Mouse (Mus musculus) hindbrain, embryonic 14.5 days (tissue): ENCODE measurements at regions not wholly inside any gene's neighbourhood (a gene's known extent, or its start where the extent isn't known, plus 50 kb on each side); places are given as distances from the start of the nearest gene placed in this dataset.

Source experiments
- ATAC-seq: fragments of 200-750 bp; cut with Nextera tagmentation; 2 replicates; pipeline ENCODE4 v1.8.0; 2017; ENCODE audit warnings: moderate number of reproducible peaks, mild to moderate bottlenecking, moderate TSS enrichment, moderate library complexity; ENCODE audit not compliant: low FRiP score
- DNase-seq: peaks from one replicate; pipeline ENCODE4 v3.0.0-alpha.2; 2015; ENCODE audit warnings: low spot score
- H3K27ac ChIP-seq: fragments of 300-500 bp; sonication (generic); 2 replicates; pipeline ENCODE4 v1.5.1; 2014; ENCODE audit warnings: mild to moderate bottlenecking, moderate library complexity
- H3K27me3 ChIP-seq: fragments of 300-500 bp; sonication (generic); 2 replicates; pipeline ENCODE4 v1.6.1; 2014; ENCODE audit warnings: mild to moderate bottlenecking, low read length, mixed read lengths; ENCODE audit not compliant: control insufficient read depth, insufficient read depth
- H3K36me3 ChIP-seq: fragments of 300-500 bp; sonication (generic); replicated peaks from 2 replicates; pipeline ENCODE4 v1.6.1; 2014; ENCODE audit not compliant: control insufficient read depth, insufficient read depth
- H3K4me1 ChIP-seq: fragments of 300-500 bp; sonication (generic); replicated peaks from 2 replicates; pipeline ENCODE4 v1.6.1; 2014; ENCODE audit warnings: antibody characterized with exemption, low read length, mixed read lengths; ENCODE audit not compliant: control insufficient read depth, insufficient read depth
- H3K4me2 ChIP-seq: fragments of 300-500 bp; sonication (generic); replicated peaks from 2 replicates; pipeline ENCODE4 v1.6.1; 2014; ENCODE audit warnings: mild to moderate bottlenecking, moderate library complexity
- H3K4me3 ChIP-seq: fragments of 300-500 bp; sonication (generic); replicated peaks from 2 replicates; pipeline ENCODE4 v1.5.1; 2014; ENCODE audit warnings: mild to moderate bottlenecking, low read length
- H3K9ac ChIP-seq: fragments of 300-500 bp; sonication (generic); 2 replicates; pipeline ENCODE4 v1.6.1; 2014
- H3K9me3 ChIP-seq: fragments of 300-500 bp; sonication (generic); 2 replicates; pipeline ENCODE4 v1.6.1; 2016; ENCODE audit warnings: low read length; ENCODE audit not compliant: control insufficient read depth
- WGBS: fragments of 180-500 bp; shearing (Covaris S2); extraction: QIAGEN DNeasy Blood & Tissue Kit; methylation state at CpG from one replicate; pipeline ENCODE4 v1.1.7; 2014; 5-methylcytosine and 5-hydroxymethylcytosine counted together

GRCm38 (mm10) chr1:194361316-194361715 lies 256.7 kb upstream of the Plxna2 start:
- no peak for DNase-seq
- no peak; the same call in 1 of the 2 replicates for ATAC-seq
- Histone ChIP-seq H3K9ac (no peak overlapping the region), H3K36me3 (no peaks in the 10 kb centered on the region), H3K4me1 (no peaks in the 10 kb centered on the region), H3K4me2 (no peak overlapping the region), H3K4me3 (no peak overlapping the region), H3K27ac (no peak overlapping the region), H3K9me3 (no peaks in the 10 kb centered on the region), H3K27me3 (no peaks in the 10 kb centered on the region)
- 28% methylated on average over 1 of the region's 1 CpGs for WGBS

GRCm38 (mm10) chr1:194354332-194355120 lies 263.5 kb upstream of the Plxna2 start:
- no peaks in the 10 kb centered on the region for H3K36me3 ChIP-seq
- no peaks in the 10 kb centered on the region for H3K9me3 ChIP-seq
- ATAC-seq, result no peak
- no peak overlapping the region for H3K4me3 ChIP-seq
- no peak overlapping the region for H3K4me2 ChIP-seq
- no peak overlapping the region for H3K27ac ChIP-seq
- DNase-seq, result no peak
- H3K4me1 ChIP-seq, result no peaks in the 10 kb centered on the region
- no peaks in the 10 kb centered on the region for H3K27me3 ChIP-seq
- H3K9ac ChIP-seq, result no peak overlapping the region
- WGBS, result 51% methylated on average over 1 of the region's 1 CpGs

- Histone ChIP-seq H3K36me3 (no peaks in the 10 kb centered on the region), H3K9ac (no peak overlapping the region), H3K4me3 (no peak overlapping the region), H3K4me1 (peaks cover 5% of the 10 kb centered on the region; the same call in 1 of the 2 replicates), H3K4me2 (no peak overlapping the region), H3K9me3 (no peaks in the 10 kb centered on the region), H3K27me3 (no peaks in the 10 kb centered on the region), H3K27ac (no peak overlapping the region)
- ATAC-seq, result no peak
- 60% methylated on average over 3 of the region's 3 CpGs for WGBS
- DNase-seq, result no peak
Measured at GRCm38 (mm10) chr1:194345304-194346033, 272.5 kb upstream of the Plxna2 start.

- H3K9ac ChIP-seq, result no peak overlapping the region
- no peak for DNase-seq
- H3K36me3 ChIP-seq, result no peaks in the 10 kb centered on the region
- no peak overlapping the region for H3K4me3 ChIP-seq
- WGBS, result 60% methylated on average over 1 of the region's 1 CpGs
- H3K9me3 ChIP-seq, result no peaks in the 10 kb centered on the region
- no peak overlapping the region for H3K4me2 ChIP-seq
- ATAC-seq, result no peak
- H3K27me3 ChIP-seq, result no peaks in the 10 kb centered on the region
- H3K27ac ChIP-seq, result no peak overlapping the region
- H3K4me1 ChIP-seq, result peaks cover 5% of the 10 kb centered on the region; the same call in 1 of the 2 replicates
Measured at GRCm38 (mm10) chr1:194342568-194342967, 275.4 kb upstream of the Plxna2 start.

GRCm38 (mm10) chr1:194341758-194342157 lies 276.3 kb upstream of the Plxna2 start:
- no peak overlapping the region for H3K27ac ChIP-seq
- DNase-seq, result no peak
- H3K36me3 ChIP-seq, result no peaks in the 10 kb centered on the region
- H3K4me1 ChIP-seq, result peaks cover 5% of the 10 kb centered on the region; the same call in 1 of the 2 replicates
- WGBS, result 43% methylated on average over 3 of the region's 3 CpGs
- H3K27me3 ChIP-seq, result no peaks in the 10 kb centered on the region
- H3K9me3 ChIP-seq, result no peaks in the 10 kb centered on the region
- no peak overlapping the region for H3K4me2 ChIP-seq
- ATAC-seq, result no peak
- H3K4me3 ChIP-seq, result no peak overlapping the region
- no peak overlapping the region for H3K9ac ChIP-seq

GRCm38 (mm10) chr1:194334752-194335719 lies 283.0 kb upstream of the Plxna2 start:
- no peak overlapping the region; the same call in 1 of the 2 replicates for H3K27ac ChIP-seq
- 64% methylated on average over 5 of the region's 5 CpGs for WGBS
- H3K36me3 ChIP-seq, result no peaks in the 10 kb centered on the region
- H3K9ac ChIP-seq, result no peak overlapping the region
- DNase-seq (peak; percentile 34), ATAC-seq (no peak)
- H3K4me2 ChIP-seq, result no peak overlapping the region
- H3K27me3 ChIP-seq, result no peaks in the 10 kb centered on the region
- H3K4me1 ChIP-seq, result no peaks in the 10 kb centered on the region
- no peaks in the 10 kb centered on the region for H3K9me3 ChIP-seq
- H3K4me3 ChIP-seq, result no peak overlapping the region

GRCm38 (mm10) chr1:194332639-194333038 lies 285.4 kb upstream of the Plxna2 start:
- no peak for DNase-seq
- no peaks in the 10 kb centered on the region for H3K4me1 ChIP-seq

GRCm38 (mm10) chr1:194330471-194330870 lies 287.5 kb upstream of the Plxna2 start:
- Histone ChIP-seq H3K27me3 (no peaks in the 10 kb centered on the region), H3K27ac (no peak overlapping the region), H3K4me2 (no peak overlapping the region), H3K4me1 (no peaks in the 10 kb centered on the region), H3K36me3 (no peaks in the 10 kb centered on the region), H3K4me3 (no peak overlapping the region), H3K9ac (no peak overlapping the region), H3K9me3 (no peaks in the 10 kb centered on the region)
- WGBS, result 97% methylated on average over 1 of the region's 1 CpGs
- ATAC-seq (no peak), DNase-seq (no peak)

More at GRCm38 (mm10) chr1:194332639-194333038, 285.4 kb upstream of the Plxna2 start:
- Histone ChIP-seq H3K4me2 (no peak overlapping the region), H3K9me3 (no peaks in the 10 kb centered on the region), H3K27ac (no peak overlapping the region), H3K9ac (no peak overlapping the region), H3K27me3 (no peaks in the 10 kb centered on the region), H3K36me3 (no peaks in the 10 kb centered on the region), H3K4me3 (no peak overlapping the region)
- no peak for ATAC-seq
